Mouse (Mus musculus) hindbrain, embryonic 12.5 days (tissue): ENCODE measurements at regions not wholly inside any gene's neighbourhood (a gene's known extent, or its start where the extent isn't known, plus 50 kb on each side); places are given as distances from the start of the nearest gene placed in this dataset.

ENCODE experiments used
- ATAC-seq: fragments of 200-750 bp; cut with Nextera tagmentation; 2 replicates; pipeline ENCODE4 v1.8.0; 2017; ENCODE audit warnings: moderate TSS enrichment; ENCODE audit not compliant: low FRiP score
- H3K27ac ChIP-seq: fragments of 300-500 bp; sonication (generic); 2 replicates; pipeline ENCODE4 v1.5.1; 2016; ENCODE audit warnings: mild to moderate bottlenecking
- H3K27me3 ChIP-seq: fragments of 300-500 bp; sonication (generic); 2 replicates; pipeline ENCODE4 v1.6.1; 2016; ENCODE audit warnings: mild to moderate bottlenecking
- H3K36me3 ChIP-seq: fragments of 300-500 bp; sonication (generic); 2 replicates; pipeline ENCODE4 v1.6.1; 2016; ENCODE audit warnings: mild to moderate bottlenecking
- H3K4me1 ChIP-seq: fragments of 300-500 bp; sonication (generic); 2 replicates; pipeline ENCODE4 v1.6.1; 2016
- H3K4me2 ChIP-seq: fragments of 300-500 bp; sonication (generic); replicated peaks from 2 replicates; pipeline ENCODE4 v1.6.1; 2016; ENCODE audit warnings: mild to moderate bottlenecking
- H3K4me3 ChIP-seq: fragments of 300-500 bp; sonication (generic); 2 replicates; pipeline ENCODE4 v1.5.1; 2016; ENCODE audit warnings: mild to moderate bottlenecking
- H3K9ac ChIP-seq: fragments of 300-500 bp; sonication (generic); 2 replicates; pipeline ENCODE4 v1.6.1; 2016; ENCODE audit warnings: mild to moderate bottlenecking, moderate library complexity
- H3K9me3 ChIP-seq: fragments of 300-500 bp; sonication (generic); replicated peaks from 2 replicates; pipeline ENCODE4 v1.6.1; 2016; ENCODE audit warnings: mild to moderate bottlenecking
- WGBS: fragments of 180-500 bp; shearing (Covaris S2); methylation state at CpG from one replicate; pipeline ENCODE4 v1.1.7; 2016; 5-methylcytosine and 5-hydroxymethylcytosine counted together

GRCm38 (mm10) chr7:133492626-133493025, 109.3 kb downstream of the Tex36 start:
- no peaks in the 10 kb centered on the region for H3K36me3 ChIP-seq
- H3K27ac ChIP-seq = no peak overlapping the region
- H3K4me2 ChIP-seq = no peak overlapping the region
- no peaks in the 10 kb centered on the region for H3K9me3 ChIP-seq
- ATAC-seq = no peak
- peaks cover 21% of the 10 kb centered on the region for H3K4me1 ChIP-seq
- no peak overlapping the region for H3K9ac ChIP-seq
- H3K4me3 ChIP-seq = no peak overlapping the region
- 53% methylated on average over 6 of the region's 6 CpGs for WGBS
- H3K27me3 ChIP-seq = peaks cover 8% of the 10 kb centered on the region

DNA sequence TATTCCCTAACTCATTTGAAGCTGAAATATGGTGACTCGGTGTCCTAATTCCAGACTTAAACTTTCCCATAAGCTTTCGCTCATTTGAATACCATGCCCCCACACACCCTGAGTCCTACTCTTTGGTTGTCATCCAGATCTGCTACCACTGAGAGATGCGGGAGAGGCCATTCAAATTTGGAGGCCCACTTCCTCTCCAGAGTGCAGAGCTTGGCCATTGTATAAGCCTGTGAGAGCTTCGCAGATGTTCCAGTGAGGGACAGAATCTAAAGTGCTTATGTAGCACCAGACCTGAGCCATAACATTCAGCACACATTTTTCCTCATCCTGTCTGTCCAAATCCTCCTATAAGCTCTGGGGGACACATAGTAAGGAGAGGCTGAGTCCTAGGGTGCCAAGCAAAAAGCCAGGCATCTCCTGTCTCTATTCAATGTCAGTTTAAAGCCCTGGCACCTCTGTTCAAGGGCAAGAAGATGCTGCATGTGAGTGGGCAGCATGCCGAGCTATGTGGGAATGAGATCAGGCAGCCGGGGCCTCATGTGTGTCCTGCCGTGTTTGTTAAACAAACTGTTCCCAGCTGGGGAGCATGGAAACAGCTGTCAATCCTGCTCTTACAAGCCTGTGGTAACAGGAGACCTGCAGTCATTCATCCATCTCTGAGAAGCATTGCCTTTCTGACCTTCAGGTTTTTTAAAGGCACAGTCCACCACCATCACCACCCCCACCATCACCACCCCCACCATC, 113.9 kb downstream of the Tex36 start:
- 54% methylated on average over 7 of the region's 7 CpGs for WGBS
- Histone ChIP-seq H3K27me3 (peaks cover 7% of the 10 kb centered on the region; the same call in 1 of the 2 replicates), H3K9ac (no peak overlapping the region), H3K4me2 (no peak overlapping the region), H3K27ac (no peak overlapping the region), H3K36me3 (no peaks in the 10 kb centered on the region), H3K4me3 (no peak overlapping the region), H3K4me1 (peaks cover 6% of the 10 kb centered on the region), H3K9me3 (no peaks in the 10 kb centered on the region)
- no peak for ATAC-seq

- 0 out of 2 replicates have a peak, but pooled peaks cover 4% of the 10 kb centered on the region for H3K27me3 ChIP-seq
- H3K27ac ChIP-seq = no peak overlapping the region
- no peak for ATAC-seq
- no peak overlapping the region for H3K4me2 ChIP-seq
- H3K4me3 ChIP-seq = no peak overlapping the region
- WGBS = 73% methylated on average over 8 of the region's 8 CpGs
- no peaks in the 10 kb centered on the region for H3K9me3 ChIP-seq
- H3K4me1 ChIP-seq = peaks cover 6% of the 10 kb centered on the region
- H3K36me3 ChIP-seq = no peaks in the 10 kb centered on the region
- no peak overlapping the region for H3K9ac ChIP-seq
Measured at GRCm38 (mm10) chr7:133484430-133484841, 117.5 kb downstream of the Tex36 start.

DNA sequence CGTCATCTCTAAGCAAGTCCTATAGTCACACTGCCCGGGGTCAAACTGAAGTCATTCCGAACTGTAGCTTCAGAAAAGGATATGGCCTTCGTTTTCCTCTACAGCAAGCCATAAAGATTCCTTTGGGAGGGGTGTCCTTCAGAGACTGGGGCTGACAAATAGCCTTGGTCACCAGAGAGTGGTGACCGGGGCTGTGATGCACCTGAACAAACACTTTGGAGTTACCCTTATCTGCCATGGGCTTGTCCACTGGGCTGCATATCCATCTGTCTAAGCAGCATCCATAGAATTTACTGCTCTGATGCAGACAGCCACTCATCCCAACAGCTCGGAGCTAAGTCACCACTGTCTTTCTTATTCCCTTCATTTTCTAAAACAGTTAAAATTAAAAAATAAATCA, 120.4 kb downstream of the Tex36 start:
- Histone ChIP-seq H3K4me2 (no peak overlapping the region), H3K9ac (no peak overlapping the region), H3K9me3 (no peaks in the 10 kb centered on the region), H3K4me3 (no peak overlapping the region), H3K27ac (no peak overlapping the region), H3K36me3 (no peaks in the 10 kb centered on the region), H3K27me3 (0 out of 2 replicates have a peak, but pooled peaks cover 4% of the 10 kb centered on the region), H3K4me1 (no peaks in the 10 kb centered on the region)
- WGBS = 65% methylated on average over 6 of the region's 6 CpGs
- no peak for ATAC-seq

DNA sequence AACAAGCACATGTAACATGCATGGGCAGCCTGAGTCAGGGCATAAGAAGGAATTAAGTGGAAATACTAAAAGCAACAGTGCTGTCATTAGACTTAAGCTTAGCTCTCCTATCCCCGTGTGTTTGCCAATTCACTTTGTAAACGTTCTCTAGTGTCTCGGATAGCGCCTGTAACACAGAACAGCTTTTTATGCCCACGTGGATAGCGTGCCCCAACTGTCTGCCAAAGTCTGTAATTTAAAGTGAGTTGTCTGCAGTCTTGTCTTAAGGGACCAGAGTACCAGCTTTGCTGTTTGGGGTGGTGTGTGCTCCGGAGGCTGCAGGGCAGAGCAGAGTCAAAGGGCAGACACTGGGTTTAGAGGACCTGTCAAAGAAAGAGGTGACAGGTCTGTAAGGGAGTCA, 122.3 kb downstream of the Tex36 start:
- Histone ChIP-seq H3K4me1 (no peaks in the 10 kb centered on the region), H3K4me2 (no peak overlapping the region), H3K4me3 (no peak overlapping the region), H3K9ac (no peak overlapping the region), H3K27me3 (0 out of 2 replicates have a peak, but pooled peaks cover 3% of the 10 kb centered on the region), H3K9me3 (no peaks in the 10 kb centered on the region), H3K36me3 (no peaks in the 10 kb centered on the region), H3K27ac (no peak overlapping the region)
- WGBS = 71% methylated on average over 7 of the region's 7 CpGs
- no peak for ATAC-seq

DNA sequence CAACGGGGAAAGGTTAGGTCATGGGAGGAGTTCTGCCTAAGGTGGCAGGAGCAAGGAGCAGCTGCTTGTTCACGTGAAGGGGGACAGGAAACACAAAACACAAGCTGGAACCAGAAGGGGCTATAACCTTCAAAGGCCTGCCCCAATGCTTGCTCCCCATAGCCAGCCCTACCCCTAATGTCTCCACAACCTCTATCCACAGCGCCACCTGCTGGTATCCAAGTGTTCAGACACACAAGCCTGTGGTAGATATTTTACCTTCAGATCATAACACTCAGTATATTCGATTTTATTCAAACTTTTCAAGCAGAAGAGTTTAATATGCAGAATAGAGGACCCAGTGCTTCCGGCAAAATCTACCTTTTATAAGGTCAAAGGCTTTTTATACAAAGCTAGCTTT, 124.0 kb downstream of the Tex36 start:
- no peak overlapping the region for H3K9ac ChIP-seq
- no peaks in the 10 kb centered on the region for H3K4me1 ChIP-seq
- H3K27me3 ChIP-seq = 0 out of 2 replicates have a peak, but pooled peaks cover 3% of the 10 kb centered on the region
- 76% methylated on average over 5 of the region's 5 CpGs for WGBS
- no peaks in the 10 kb centered on the region for H3K36me3 ChIP-seq
- no peak for ATAC-seq
- H3K4me3 ChIP-seq = no peak overlapping the region
- H3K9me3 ChIP-seq = no peaks in the 10 kb centered on the region
- H3K4me2 ChIP-seq = no peak overlapping the region
- H3K27ac ChIP-seq = no peak overlapping the region

DNA sequence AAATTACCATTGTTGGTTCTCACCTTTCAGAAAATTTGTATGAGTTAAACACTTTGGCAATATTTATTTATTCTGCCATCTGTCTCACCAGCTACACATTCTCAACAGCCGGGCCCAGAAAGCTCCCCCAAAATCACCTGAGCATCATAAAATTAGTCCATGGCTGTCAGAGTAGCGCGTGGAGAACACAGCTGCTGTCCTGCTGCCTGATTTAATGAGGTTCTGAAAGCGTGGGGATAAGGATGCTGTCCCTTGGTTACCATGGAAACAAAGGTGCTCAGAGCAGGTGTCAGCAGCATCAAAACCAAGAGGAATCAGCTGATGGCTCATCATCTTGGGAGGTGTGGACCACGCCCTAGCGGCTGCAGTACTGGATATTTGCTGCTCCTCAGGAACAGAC, 124.7 kb downstream of the Tex36 start:
- H3K27me3 ChIP-seq = 0 out of 2 replicates have a peak, but pooled peaks cover 3% of the 10 kb centered on the region
- H3K4me1 ChIP-seq = no peaks in the 10 kb centered on the region
- H3K4me2 ChIP-seq = no peak overlapping the region
- H3K9me3 ChIP-seq = no peaks in the 10 kb centered on the region
- ATAC-seq = no peak
- 72% methylated on average over 6 of the region's 6 CpGs for WGBS
- no peaks in the 10 kb centered on the region for H3K36me3 ChIP-seq
- H3K4me3 ChIP-seq = no peak overlapping the region
- H3K9ac ChIP-seq = no peak overlapping the region
- H3K27ac ChIP-seq = no peak overlapping the region

- Histone ChIP-seq H3K4me3 (no peak overlapping the region), H3K4me2 (no peak overlapping the region), H3K36me3 (no peaks in the 10 kb centered on the region), H3K27ac (no peak overlapping the region), H3K4me1 (no peaks in the 10 kb centered on the region; the same call in 1 of the 2 replicates), H3K9me3 (no peaks in the 10 kb centered on the region), H3K9ac (no peak overlapping the region), H3K27me3 (0 out of 2 replicates have a peak, but pooled peaks cover 3% of the 10 kb centered on the region)
- 94% methylated on average over 5 of the region's 5 CpGs for WGBS
- no peak for ATAC-seq
Measured at GRCm38 (mm10) chr7:133471706-133472105, 130.3 kb downstream of the Tex36 start.

DNA sequence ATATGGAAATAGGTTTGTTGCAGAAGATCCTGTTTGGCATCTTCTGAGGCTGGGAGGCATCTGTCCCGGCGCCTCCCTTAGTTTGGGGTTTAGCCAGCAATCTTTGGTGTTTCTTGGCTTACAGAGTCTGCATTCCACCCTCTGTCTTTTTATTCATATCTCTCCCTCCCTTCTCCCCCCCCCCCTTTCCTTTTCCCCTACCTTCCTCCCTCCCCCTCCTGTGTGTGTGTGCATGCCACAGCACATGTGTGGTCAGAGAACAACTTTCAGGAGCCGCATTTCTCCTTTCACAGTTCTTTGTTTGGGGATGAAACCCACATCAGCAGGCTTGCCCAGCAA, 131.4 kb downstream of the Tex36 start:
- H3K4me1 ChIP-seq = no peaks in the 10 kb centered on the region; the same call in 1 of the 2 replicates
- 0 out of 2 replicates have a peak, but pooled peaks cover 3% of the 10 kb centered on the region for H3K27me3 ChIP-seq
- no peaks in the 10 kb centered on the region for H3K9me3 ChIP-seq
- no peak overlapping the region for H3K9ac ChIP-seq
- no peak overlapping the region for H3K4me2 ChIP-seq
- H3K4me3 ChIP-seq = no peak overlapping the region
- no peak for ATAC-seq
- no peaks in the 10 kb centered on the region for H3K36me3 ChIP-seq
- WGBS = 76% methylated on average over 3 of the region's 3 CpGs
- H3K27ac ChIP-seq = no peak overlapping the region

GRCm38 (mm10) chr7:133469952-133470619, 131.9 kb downstream of the Tex36 start:
- Histone ChIP-seq H3K9ac (no peak overlapping the region), H3K36me3 (no peaks in the 10 kb centered on the region), H3K4me3 (no peak overlapping the region), H3K27ac (no peak overlapping the region), H3K9me3 (no peaks in the 10 kb centered on the region), H3K4me1 (no peaks in the 10 kb centered on the region; the same call in 1 of the 2 replicates), H3K27me3 (no peaks in the 10 kb centered on the region), H3K4me2 (no peak overlapping the region)
- no peak for ATAC-seq
- WGBS = 67% methylated on average over 6 of the region's 6 CpGs

DNA sequence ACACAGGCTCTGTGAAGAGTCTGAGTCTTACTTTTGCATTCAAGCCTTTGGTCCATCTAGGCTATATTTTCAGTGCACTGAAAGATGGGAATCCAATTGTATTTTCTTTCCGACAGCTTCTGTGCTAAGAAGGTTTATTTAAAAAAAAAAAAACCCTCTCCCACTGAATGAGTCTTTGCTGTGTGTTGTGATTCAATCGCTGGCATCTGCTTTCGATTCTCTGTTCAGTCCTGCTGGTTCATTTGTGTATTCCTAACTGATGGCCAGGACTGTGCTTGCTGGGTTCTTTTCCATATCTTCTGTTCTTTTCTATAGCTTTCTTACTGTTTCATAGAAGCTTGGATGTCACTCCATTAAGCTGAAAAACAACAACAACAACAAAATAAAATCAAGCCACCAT, 132.9 kb downstream of the Tex36 start:
- ATAC-seq = no peak
- Histone ChIP-seq H3K9ac (no peak overlapping the region), H3K36me3 (no peaks in the 10 kb centered on the region), H3K9me3 (no peaks in the 10 kb centered on the region), H3K27ac (no peak overlapping the region), H3K27me3 (no peaks in the 10 kb centered on the region), H3K4me3 (no peak overlapping the region), H3K4me2 (no peak overlapping the region), H3K4me1 (no peaks in the 10 kb centered on the region; the same call in 1 of the 2 replicates)
- WGBS = 39% methylated on average over 3 of the region's 3 CpGs

DNA sequence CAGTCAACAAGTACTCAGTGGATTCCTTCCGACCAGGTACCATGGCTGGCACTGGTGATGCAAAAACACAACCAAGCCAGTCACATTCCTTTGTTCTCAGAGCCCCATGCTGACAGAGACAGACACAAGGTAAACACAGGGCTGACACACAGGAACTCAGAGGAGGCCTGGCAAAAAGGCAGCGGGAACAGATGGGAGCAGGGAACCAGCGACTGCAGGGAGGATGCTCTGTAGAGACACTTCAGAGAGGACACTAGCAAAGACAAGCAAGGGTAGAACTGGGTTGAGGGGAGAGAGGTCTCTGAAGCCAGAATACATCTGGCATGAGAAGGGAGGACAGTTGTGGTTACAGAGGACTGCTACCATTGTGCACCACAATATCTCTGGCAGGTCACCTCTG, 133.6 kb downstream of the Tex36 start:
- no peaks in the 10 kb centered on the region; the same call in 1 of the 2 replicates for H3K4me1 ChIP-seq
- H3K9me3 ChIP-seq = peaks cover 6% of the 10 kb centered on the region; the same call in 1 of the 2 replicates
- WGBS = 29% methylated on average over 3 of the region's 3 CpGs
- H3K27me3 ChIP-seq = no peaks in the 10 kb centered on the region
- H3K27ac ChIP-seq = no peak overlapping the region
- H3K9ac ChIP-seq = no peak overlapping the region
- no peak overlapping the region for H3K4me2 ChIP-seq
- no peak overlapping the region for H3K4me3 ChIP-seq
- H3K36me3 ChIP-seq = no peaks in the 10 kb centered on the region
- no peak for ATAC-seq
